Mouse (Mus musculus): ENCODE measurements around the gene Clnk. TPM values are rescaled to one million over a fixed set of nuclear protein-coding genes. Genes with fewer than 3 reads are reported as not detected.

Clnk gene
- total RNA-seq, 2 experiments from 2014 or later, result not detected

DNA sequence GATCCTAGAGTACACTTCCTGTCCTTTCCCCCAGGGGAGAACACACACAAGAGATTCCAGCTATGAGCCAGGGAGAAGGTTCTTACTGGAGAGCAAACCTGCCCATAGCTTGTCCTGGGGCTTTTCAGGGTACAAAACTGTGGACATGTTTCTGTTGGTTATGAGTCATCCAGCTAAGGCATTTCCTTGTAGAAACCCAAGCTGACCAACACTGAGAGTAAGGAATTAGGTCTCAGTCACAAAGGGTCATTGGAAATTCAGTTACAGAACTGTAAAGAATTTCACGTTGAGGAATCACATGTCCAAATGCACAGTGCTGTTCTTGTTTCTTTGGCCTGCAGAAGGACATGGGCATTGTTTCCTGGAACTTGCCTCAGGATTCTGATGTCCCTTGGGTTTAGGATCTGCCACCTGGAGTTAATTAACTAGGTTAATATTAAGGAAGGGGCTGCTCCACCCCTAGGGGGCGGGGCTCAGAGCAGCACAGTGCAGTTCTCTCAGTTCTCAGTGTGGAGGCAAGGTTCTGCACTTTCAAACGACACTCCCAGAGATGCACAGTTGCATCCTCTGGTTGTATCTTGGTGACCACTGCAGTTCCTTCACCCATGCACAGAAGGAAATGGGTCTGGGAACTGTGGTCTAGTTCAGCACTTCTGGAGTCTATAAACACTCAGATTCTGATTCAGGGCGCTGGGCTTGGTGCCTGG, 18.4 kb downstream of the Clnk start:
- DNase-seq (ENCODE audit: low spot score in 2 of 2), result no peak

DNA sequence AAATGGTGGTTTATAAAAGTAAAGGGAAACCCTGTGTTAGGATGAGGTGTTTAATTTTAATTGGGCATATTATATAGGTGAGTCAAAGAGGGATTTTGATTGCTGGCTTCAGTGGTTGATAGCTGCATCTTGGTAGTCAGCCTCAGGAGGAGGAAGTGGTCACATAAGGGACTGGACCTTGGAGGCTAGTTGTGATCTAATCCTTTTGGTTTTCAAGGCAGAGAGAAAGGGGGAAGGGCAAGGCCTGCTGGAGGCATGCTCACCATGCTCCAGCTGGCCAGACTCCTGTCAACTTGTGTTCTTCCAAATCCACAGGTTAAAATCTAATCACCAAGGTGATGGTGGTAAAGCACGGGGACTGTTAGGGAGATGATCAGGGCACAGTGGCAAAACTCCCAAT, 19.0 kb downstream of the Clnk start:
- no peak for DNase-seq (ENCODE audit: low spot score in 2 of 2)

DNA sequence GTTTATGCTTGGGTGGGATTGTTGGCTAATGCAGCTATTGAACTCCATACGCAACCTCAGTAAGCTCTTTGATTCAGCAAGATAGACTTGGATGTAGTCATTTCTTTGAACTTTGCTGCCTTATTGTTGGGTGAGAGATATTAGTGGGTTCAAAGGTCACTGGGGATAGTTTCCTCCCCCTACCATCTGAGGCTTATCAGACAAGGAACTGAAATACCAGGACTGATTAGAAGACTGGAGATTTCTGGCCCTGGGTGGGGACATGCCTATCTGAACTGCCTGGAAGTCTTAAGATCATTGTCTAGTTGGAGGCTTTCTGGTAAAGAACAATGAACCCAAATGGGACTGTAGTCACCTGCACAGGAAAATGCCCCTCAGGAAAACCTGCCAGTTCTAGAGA, 26.4 kb downstream of the Clnk start:
- no peak for DNase-seq (ENCODE audit: low spot score in 2 of 2)

DNA sequence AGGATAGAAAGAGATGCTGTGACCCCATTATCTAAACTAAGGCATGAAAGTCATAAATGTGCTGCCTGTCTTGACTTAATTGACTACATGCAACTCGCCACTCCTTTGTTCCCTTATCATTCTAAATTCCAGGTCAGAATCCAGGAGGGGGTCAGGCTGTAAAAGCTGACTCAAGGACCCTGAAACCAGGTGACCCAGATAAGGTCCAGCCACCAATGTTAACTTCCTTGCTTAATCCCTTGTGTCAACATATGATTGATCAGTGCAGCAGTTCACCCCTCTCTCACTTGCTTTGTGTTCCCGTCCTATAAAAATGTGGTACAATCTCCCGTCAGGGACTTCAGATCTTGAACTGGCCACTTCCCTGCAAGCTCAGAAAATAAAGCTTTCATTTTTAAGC, 31.1 kb downstream of the Clnk start:
- DNase-seq (ENCODE audit: low spot score in 2 of 2), result no peak

DNA sequence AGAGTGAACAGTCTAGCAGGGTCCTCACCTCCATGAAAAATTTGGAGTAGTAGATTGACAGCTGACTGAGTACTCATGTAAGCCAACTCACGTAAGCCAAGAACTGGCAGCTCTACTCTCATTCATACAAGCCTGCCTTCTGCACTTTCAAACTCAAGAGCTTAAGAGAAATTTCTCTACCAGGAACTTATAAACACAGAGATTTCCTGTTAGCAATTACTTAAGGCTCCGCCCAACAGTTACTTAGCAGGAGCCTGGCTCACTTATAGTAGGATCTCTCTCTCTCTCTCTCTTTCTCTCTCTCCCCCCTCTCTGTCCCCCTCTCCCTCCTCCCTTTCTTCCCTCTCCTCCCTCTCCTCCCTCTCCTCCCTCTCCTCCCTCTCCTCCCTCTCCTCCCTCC, 32.3 kb downstream of the Clnk start:
- no peak for DNase-seq (ENCODE audit: low spot score in 2 of 2)

DNA sequence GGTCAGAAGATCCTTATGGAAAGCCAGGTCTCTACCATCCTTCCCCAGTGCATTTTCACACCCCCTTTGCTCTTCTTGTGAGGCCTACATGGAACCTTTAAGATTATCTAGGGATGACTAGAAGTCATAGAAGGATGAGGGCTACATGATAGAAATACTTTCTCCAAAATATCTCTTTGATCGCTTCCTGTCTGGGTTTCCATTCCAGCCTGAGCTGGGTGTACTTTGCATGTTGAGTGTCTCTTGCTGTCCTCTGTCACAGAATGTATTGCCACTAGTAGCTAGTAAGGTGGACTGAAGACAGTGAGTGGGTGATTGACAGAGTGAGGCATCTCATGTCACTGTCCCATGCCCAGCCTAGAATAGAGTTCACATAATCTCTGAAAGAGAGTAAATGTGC, 36.6 kb downstream of the Clnk start:
- no peak for DNase-seq (ENCODE audit: low spot score in 2 of 2)

DNA sequence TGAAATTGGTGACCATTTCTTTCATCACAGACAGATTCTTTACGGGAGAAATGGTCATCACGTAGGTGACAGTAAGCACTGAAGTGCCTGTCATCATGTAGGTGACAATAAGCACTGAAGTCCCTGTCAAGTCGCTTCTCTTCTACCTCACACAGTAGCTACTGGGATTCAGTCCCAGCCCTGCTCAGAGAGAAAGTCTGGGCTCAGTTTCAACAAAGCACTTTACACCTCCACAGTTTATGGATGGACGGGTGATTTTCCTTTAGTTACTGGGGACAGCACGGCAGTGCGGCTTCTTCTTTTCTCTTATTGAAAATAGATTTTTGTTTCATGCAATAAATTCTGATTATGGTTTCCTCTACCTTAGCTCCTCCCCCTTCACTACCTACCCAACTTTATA, 49.3 kb downstream of the Clnk start:
- DNase-seq (ENCODE audit: low spot score in 2 of 2), result no peak

DNA sequence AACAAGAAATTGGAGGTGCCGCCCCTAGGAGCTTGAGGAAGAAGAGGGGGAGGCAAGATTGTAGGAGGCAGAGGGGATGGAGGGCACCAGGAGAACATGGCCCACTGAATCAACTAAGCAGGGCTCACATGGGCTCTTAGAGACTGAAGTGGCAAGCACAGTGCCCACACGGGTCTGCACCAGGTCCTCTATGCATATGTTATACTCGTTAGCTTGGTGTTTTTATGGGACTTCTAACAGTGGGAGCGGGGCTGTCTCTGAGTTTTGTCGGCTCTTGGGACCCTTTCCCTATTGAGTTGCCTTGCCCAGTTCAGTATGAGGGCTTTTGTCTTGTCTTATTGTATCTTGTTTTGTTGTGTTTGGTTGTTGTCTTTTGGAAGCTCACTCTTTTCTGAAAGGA, 50.0 kb downstream of the Clnk start:
- DNase-seq (ENCODE audit: low spot score in 2 of 2), result no peak

DNA sequence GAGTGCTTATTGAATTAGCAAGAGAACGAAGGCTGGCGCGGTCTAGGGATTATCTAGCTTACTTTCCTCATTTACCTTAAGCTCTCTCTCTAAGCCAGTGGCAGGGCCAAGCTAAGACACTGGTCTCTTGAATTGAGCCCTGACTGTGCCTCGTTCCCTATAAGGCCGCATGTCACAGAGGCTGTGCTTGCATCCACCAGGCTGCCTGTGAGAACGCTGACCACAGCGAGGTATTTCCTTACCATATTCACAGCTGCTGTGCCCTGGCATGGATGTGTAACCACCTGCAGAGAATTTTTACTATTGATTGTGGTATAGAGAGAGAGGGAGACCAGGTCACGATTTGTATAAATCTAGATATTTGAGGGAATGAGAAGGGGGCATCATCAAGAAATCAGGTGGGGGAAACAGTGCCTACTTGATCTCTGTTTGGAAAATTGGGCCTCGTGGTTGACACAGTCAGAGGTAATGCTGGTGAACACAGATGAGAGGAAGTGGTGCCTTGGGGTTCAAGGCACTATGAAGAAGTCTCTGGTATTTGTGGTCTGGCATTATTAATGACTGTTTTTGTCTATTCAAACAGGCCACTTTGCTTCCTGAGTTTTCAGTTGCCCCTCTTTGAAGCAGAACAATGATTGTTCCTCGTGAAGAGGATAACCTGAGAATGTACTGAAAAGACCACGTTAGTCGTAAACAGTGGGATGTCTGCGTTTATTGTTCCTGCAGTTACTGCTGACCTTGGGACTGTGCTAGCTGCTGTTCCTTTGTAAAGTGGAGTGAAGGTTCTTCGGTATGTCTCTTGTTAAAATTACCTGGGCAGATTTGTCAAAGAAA, 52.3 kb downstream of the Clnk start:
- no peak for DNase-seq (ENCODE audit: low spot score in 2 of 2)

DNA sequence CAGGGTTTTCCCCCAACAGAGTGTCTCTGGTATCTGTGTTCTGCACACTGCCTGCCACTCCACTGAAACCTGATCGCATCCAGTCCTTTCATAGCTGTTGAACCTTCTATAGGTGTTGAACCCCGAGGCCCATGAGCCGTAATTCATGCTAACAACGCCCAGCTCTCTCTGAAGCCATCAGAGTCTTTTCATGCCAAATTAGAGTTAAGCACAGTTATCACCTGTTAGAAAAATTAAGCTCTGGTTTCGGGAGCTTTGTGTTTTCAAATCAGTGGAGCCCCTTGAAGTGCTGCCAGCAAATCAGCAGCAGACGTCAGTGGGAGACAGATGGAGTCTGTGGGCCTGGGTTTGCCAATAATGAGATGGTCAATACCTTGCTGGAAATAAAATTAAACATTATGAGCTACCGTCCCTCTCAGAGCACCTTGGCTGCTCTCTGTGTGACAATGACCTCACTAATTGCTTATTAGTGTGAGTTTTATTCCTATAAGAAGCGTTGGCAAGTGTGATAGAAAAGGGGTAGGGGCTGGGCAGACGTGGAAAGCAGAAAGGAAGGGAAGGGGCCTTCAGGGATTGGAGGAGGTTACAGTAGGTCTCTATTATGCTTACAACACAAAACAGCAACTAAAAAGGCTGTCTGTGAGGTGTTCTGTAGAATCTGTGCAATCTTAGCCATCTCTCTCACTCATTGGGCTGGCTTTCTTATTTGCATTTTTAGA, 63.1 kb downstream of the Clnk start:
- no peak for DNase-seq (ENCODE audit: low spot score in 2 of 2)

DNA sequence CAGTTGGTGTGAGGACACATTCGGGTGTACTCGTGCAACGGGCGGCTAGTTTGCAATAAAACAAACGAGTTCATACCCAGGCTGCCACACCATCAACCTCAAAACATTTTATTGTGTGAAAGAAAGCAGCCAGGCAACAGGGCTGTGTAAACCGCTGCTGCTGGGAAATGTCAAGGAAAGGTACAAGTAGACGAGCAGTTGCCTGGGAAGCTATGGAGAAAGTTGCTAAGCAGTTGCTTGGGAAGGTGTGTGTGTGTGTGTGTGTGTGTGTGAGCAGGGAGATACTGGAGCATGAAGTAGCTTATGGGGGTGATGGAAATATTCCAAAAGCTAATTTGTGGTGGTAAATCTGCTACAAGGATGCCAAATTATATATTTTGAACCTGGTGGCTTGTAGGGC, 63.7 kb downstream of the Clnk start:
- DNase-seq (ENCODE audit: low spot score in 2 of 2), result no peak

DNA sequence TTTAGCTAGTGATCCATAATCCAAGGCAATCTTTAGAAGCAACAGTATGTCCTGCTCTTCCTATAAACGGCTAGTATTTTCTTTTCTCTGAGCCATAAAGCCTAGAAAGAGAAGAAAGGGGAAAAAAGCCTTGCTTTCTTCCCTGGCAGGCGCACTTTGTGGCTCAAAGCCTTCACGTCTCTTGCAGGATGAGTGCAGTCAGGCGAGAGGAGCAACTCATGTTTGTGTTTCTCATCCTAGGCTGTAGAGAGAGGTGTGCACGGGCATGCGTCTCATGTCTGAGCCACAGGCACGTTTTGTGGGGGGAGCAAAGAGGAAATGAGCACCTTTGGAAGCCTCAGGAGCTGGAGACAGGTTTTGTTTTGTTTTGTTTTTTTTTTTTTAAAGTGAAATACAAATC, 64.2 kb downstream of the Clnk start:
- DNase-seq (ENCODE audit: low spot score in 2 of 2), result no peak

DNA sequence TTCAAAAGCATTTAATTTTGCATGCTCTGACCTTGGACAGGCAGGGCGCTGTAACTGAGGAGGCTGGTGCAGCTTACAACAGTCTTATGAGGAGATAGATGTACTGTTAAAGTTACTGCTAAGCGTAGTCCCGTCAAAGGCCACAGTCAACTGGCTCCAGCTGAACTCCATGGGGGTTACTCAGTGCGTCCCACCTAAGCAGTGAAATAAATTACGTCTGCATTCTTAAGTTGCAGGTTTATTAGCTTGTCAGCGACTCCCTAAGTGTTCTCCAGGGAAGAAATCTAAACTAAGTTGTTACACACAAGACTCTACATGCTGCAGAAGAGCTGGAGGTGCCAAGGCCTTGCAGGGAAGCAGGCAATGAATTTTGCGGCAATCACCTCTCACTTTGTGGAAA, 77.7 kb downstream of the Clnk start:
- DNase-seq (ENCODE audit: low spot score in 2 of 2), result no peak

DNA sequence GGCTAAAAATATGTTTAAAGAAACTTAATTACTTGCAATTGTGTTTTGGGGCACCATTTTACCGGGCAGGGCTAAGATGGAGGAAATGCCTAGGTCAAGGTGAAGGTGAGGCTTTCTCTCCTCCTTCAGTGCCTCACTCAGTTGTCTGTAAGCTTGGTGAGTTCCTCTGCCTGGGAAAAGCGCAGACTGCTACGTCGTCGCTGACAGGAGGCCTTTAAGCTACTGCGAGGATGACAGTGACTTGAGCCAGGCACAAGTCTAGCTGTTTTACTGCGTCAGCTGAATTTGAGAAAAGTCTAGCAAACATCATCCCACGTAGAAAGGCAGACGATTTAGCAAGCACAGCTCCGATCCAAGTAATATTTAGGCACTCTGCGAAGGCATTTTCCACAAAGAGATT, 81.5 kb downstream of the Clnk start:
- no peak for DNase-seq (ENCODE audit: low spot score in 2 of 2)

DNA sequence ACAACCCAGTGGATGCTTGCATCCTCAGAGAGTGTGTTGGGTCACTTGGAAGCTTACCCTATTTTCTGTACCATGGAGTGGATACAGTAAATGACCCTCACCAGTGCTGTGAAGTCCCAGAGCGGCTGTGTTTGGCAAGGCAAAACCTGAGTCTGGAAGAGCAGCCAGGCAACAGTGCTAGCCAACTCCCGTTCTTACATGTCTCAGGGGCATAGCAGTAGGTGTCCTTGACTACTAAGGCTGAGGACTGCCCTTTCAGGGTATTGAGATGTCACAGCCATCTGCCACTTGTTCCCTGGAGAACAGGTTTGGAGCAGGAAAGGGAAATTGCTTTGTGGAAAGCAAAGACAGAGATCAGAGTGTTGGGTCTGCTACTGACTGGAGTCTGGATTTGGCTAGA, 85.5 kb downstream of the Clnk start:
- DNase-seq (ENCODE audit: low spot score in 2 of 2), result no peak

DNA sequence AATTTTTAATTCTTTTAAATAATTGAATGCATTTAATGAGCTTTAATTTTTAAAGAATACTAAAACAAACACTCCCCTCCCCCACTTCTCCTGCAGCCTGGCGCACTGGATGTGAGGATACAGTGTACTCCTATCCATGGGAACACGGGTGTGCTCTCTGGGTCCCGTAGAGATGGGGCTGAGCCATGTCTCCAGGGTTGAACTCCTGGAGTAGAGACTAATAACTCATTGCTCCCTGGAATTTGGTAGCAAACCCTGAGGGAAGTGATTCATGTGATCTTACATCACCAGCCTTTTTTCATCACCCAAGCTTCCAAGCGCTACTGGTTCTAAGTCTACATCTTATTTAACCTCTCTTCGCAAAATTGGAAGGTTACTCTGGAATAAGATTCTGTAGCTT, 87.8 kb downstream of the Clnk start:
- no peak for DNase-seq (ENCODE audit: low spot score in 2 of 2)

DNA sequence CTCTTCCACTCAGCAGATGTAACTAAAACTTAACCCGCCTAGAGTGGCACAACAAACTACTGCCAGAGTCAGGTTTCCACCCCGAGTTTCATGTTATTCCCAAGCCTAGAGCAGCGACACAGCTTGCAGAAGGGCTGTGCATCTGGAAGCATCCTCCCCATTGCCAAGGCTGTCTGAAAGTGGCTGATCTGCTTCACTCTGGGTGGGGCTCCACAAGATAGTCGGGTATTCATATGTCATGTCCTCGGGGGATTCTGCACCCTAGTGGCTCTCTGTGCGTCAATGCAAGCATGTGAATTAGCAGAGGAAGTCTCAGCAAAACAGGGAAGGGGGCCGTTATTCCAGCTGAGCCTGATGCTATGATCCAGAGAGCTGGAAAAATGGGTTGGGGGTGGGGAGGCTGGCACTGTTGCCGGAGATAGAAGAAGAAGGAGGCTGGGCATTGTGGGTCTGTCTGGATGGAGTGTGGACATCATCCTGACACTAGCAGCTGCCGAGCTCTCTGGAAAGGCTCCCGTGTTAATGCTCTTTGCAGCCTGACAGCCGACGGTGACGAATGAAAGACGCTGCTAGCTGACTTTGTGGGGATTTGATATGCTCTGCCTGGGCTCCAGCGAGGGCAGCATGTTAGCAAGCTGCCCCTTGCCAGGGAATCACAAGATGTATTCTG, 88.6 kb downstream of the Clnk start:
- DNase-seq (ENCODE audit: low spot score in 2 of 2), result peak in 1 of 2 experiments; percentile 22

DNA sequence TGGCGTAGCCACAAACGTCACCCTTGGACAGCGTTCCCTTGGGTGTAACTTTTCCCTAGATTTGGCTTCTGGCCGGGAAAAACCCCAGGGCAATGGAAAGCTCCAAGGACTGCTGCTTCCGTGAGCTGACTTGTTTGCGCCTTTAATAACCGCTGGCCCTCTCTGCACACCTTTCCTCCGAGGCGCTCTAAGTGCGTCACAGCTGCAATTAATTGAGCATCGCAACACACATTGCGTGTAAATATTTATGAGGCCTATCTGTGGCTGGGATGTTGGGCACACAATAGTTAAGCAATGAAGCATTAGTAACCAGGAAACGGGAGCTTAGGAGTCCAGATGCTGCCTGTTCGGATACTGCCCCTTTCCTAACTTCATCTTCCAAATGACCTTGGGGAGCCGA, 90.5 kb downstream of the Clnk start:
- DNase-seq (ENCODE audit: low spot score in 2 of 2), result no peak

DNA sequence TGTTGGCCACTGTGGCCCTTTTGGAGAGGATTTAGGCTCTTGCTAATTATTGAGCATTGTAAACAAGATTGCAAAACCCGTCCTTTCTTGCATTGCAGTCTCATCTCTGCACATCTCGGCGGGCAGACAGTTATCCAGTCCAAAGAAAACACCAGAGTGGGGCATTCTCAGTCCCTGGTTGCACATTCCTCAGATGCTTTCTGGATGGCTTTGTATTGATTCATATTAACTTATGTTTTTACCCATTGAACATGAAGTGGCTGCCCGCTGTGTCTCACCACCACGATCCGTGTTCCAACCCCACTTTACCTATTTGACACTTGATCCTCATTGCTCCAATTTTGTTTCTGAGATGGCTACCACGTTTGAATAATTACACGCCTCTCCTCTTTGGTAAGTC, 90.9 kb downstream of the Clnk start:
- no peak for DNase-seq (ENCODE audit: low spot score in 2 of 2)

DNA sequence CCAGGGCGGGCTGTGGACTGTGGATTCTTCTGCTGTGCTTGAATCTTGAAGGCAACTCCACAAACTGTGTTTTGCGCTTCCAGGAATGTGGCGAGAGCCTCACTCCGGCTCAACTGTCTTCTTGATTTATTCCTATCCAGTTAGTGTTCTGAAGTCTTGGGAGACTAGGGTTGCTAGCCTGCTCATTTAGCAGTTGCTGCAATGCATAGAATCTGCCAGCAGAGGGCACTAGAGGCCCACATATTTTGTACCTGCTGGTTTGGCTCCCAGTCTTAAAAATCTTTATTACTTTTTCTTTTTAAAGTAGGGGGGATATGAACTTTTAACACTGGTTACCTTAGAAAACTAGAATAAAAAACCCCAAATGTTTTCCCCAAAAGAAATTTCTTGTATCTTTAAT, 94.8 kb downstream of the Clnk start:
- peak; percentile 39 to 53 for DNase-seq (ENCODE audit: low spot score in 2 of 2)

DNA sequence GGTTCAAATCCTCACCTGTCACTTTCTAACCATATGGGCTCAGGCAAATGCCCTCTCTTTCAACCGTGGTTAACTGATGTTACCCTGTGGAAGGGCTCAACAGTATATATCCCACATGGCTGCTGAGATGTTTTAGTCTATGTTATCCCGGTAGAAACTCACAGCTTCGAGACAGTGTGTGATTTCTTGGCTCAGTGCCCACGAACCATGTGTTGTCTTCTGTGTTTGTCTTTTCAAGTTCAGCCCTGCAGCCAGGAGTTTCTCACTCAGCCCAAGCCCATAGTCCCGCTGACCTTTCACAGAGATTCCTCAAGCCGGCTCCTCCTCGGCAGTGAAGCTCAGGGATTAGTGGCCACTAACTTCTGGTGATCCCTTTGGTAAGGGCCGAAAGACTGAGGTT, 96.0 kb downstream of the Clnk start:
- no peak for DNase-seq (ENCODE audit: low spot score in 2 of 2)

DNA sequence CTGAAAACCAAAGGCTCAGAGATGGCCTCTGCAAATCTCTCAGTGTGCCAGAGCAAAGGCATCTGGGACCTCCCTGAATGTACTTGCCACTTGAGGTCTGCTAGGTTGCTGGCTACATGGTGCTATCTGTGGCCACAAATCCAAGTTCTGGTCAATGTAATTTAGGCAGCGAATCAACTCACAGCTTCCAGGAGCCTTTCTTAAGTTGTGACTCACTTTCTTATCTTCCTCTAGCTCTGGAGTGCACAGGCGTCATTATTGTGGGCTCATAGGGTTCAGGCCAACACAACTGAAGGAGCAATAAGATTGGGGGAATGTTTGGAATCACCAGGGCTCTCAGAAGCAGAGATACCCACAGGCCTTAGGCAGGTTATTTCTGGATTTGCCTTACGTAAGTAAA, 96.6 kb downstream of the Clnk start:
- DNase-seq (ENCODE audit: low spot score in 2 of 2), result no peak
